Mouse (Mus musculus): ENCODE data around the gene Ppp1r12b.
"Not testable (repeated sequence)": the region's sequence is repeated elsewhere in the genome, so short reads cannot be mapped to it uniquely, and the experiment has no call there.

Gene Ppp1r12b

DNA sequence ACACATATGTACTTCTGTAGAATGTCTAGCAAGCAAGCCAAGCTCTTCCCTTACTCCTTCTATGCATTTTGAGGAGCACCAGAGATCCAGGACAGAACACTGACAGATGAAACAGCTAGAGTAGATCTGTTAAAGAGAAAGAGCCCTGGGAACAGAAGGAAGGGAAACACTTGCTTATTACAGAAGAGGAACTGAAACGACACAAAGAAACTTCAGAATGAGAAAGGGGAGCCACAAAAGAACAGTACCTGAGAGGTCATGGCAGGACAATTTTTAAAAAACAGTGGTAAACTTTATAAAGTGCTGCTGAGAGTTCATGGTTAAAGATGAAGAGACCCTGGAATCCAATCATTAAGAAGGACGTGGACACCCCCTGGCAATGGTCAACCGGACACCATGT is 105.4 kb downstream of the Ppp1r12b start:
- no peak for DNase-seq (ENCODE audit: low spot score)

DNA sequence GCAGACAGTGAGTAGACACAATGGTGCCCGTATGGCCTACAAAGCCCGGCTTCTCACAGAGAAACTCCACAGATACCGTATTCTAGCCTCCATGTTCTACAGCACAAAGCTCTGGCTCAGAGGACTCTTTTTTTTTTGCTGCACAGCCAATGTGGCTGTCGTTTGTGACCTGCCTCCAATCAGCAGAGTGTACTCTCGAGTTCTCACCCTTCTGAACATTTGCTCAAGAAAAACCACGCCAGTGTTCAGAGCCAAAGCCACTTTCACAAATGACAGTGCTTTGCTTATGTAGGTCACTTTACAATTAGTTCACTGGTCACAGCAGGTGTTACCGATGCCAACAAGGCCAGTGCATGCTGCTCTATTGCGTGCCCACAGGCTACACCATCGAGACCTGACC is 107.9 kb downstream of the Ppp1r12b start:
- no peak for DNase-seq (ENCODE audit: low spot score)

DNA sequence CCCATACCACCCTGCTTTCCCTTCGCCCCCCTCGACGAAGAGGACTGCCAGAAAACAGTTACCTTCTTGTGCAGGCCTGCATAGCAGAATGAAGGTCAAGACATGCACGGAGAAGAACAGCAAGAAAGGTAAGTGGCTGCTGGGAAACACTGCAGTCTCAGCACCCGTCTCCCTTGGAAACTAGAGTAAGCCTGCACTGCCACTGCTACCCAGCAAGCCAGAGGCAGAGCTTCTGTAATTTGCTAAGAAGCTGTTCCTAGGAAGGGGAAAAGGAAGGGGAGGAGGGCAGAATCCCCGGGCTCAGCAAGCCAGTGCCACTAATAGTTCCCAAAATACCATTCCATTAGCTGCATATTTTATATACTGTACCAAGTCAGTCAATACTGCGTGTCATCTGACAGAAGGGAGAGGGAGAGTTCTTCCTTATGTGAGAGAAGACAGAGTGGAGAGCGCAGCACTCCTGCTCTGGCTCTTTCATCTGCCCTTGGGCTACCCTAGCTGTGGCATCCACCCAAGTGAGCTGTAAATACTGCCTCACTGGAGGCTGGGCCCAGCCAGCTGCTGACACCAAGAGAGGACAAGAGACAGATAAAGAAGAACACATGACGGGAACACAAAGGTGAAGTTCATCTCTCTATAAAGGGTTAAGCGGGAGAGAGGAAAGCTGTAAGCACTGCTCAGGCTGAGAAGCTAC is 109.3 kb downstream of the Ppp1r12b start:
- DNase-seq (ENCODE audit: low spot score) = no peak

DNA sequence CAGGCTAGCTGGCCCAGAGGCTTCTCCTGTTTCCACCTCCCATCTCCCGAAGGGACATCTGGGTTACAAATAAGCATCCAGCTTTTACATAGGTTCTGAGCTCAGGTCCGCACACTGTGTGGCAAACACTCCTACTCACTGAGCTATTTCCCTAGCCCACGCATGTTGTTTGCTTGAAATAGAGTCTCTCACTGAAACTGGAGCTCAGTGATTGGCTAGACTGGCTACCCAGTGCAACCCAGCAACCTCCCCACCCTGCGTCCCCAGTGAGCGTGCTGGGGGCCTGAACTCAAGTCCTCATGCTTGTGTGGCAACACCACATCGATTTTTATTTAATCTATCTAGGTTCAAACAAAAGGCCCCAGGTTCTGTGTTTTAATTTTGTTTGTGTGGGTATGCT is 112.4 kb downstream of the Ppp1r12b start:
- DNase-seq (ENCODE audit: low spot score) = no peak

DNA sequence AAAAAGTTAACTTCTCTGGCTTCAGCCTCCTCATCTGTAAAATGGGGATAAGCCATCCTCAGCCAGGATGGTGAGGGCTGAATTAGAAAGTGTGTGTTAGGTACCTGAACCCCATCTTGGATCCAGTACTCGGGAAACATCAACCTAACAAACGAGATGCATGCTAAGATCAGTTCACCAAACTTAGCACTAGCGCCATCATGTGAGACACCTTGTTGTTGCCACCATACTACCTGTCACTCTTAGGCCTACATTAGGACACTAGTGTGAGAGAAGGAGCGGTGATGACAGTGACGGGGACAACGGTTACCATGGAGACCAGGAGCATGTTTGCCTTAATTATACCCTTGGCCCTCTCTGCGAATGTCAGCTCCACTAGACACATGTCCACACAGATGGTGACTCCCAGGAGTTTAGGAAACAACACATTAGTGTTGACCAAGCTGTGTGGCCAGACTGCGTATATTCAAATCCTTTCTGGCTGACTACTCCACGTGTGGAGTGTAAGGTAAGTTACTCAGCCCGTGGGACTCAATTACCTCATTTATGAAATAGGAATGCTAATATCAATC is 118.7 kb downstream of the Ppp1r12b start:
- no peak for DNase-seq (ENCODE audit: low spot score)

DNA sequence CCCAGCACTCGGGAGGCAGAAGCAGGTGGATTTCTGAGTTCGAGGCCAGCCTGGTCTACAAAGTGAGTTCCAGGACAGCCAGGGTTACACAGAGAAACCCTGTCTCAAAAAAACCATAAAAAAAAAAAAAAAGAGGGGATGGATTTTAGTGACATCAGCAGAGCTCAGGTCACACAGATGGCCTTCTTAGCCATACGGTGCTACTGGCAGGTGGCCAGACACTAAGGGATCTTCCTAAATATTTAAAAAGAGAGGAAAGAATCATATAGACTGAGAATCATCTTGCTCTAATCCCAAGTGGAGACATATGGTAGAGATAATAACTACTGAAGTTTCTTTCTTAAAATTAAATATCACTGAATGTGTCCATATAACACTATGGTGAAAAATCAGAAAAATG is 124.9 kb downstream of the Ppp1r12b start:
- DNase-seq (ENCODE audit: low spot score) = not testable (repeated sequence)

DNA sequence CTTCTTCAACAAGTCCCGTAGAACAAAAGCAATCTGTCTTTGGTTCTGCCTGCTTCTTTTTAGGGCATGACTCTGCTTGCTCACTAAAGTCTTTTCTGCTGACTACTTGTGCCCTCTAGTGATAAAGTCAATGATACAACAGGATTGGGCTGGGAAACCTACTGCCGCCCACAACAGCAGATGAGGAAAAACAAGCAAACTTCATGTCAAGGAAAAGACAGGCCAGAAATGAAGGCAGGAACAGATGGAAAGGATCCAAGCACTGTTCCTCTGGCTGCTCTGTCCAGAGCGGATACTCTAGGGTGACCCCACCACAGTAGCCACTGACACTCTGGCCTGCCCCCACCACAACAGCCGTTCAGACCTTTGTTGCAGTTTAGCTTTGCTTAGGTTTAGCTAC is 126.1 kb downstream of the Ppp1r12b start:
- DNase-seq (ENCODE audit: low spot score) = peak; percentile 39

DNA sequence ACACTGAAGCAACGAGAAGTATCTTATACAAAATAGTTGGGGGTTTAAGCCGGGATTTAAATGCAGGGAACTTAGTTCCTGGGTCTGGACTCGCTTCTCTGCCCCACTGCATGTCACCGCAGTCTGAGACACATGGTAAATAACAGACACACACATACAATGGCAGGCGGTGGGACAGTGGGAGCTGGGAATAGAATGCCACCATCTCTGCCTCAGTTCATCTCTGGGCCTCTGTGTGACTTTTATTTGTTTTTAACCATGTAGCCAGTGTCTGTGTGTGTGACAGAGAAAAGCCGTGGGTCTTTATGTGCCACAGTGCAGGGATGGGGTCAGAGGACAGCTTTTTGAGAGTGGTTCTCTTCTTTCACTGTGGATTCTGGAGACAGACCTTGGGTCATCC is 130.8 kb downstream of the Ppp1r12b start:
- no peak for DNase-seq (ENCODE audit: low spot score)

DNA sequence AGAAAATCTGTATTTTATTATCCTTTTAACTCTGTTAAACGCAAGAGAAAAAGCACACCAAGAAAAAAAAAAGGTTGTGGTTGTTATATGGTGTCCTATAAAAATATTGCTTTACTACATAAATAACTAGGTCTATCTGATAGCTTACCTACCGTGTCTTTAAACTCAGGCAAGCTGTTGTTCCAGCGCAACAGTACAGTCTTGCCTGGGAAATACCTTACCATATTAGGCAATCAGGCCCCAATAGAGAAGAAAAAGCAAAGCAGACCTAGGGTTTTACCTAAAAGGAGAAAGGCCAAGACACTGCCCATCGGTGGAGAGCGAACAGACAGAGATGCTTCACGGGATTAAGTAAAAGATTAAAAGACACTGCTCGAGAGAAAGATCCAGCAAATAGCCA is 131.9 kb downstream of the Ppp1r12b start:
- DNase-seq (ENCODE audit: low spot score) = no peak

DNA sequence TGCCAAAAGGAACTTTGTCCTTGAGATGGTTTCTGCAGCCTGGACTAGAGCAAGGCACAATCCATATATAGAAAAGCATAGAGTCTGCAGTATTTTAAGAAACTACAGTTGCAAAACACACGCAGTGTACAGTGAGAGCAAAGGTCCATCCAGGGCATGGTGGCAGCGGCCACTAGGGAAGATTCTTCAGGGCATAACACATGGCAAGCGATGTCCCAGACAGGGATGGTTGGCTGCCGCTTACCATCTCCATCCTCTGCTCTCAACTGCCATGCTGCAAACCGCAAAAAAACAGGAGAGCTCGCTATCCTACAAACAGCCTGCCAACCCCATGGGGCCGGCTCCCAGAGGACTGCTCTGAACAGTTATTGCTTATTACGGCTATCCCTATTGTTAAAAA is 132.4 kb downstream of the Ppp1r12b start:
- DNase-seq (ENCODE audit: low spot score) = no peak

DNA sequence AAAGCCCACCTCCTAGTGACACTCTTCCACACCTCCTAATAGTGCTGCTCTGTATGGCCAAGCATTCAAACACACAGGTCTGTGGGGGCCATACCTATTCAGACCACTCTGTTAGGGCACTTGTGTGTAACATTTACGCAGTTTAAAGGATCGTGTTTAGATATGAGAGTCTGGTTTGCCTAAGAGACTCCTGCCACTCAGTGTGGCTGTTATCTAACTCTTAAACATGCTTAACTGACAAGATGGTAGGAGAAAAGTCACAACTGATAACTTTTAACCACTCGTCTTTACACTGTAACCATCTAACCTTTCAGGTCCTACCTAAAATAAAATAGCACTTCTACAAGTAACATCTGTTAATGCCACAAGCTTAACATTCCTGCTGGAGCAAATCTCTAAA is 134.9 kb downstream of the Ppp1r12b start:
- no peak for DNase-seq (ENCODE audit: low spot score)

DNA sequence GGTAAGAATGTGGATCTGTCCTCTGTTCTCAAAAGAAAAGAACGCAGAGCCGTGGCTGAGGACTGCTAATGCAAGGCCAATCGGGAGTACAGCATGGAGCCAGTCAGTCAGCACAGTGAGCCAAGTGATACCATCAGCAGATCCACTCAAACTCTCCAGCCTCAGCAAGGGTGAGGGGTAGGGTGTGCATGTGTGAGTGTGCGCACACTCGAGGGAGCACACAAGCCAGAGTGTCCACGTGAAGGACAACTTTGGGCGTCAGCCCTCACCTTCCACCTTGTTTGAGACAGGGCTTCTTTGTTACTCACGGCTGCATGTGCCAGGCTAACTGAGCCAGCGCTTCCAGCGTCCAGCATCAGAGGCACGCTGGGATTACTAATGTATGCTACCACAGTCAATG is 136.5 kb downstream of the Ppp1r12b start:
- peak; percentile 11 for DNase-seq (ENCODE audit: low spot score)

DNA sequence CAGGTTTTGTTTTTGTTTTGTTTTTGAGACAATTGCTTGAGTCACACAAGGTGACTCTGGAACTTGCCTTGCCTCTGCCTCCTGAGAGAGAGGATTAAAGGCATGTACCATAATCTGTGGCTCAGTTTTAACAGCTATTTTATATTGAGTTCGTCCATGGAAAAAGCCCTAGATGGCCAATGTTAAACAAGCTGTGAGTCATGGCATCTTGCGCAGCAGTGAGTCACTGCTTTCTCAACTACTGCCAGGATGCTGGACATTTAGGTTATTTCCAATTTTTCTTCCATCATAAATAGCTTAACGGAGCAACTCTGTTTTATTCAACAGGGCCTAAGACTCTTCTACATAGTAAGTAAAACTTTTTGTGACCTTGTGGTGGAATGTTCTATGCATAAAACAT is 137.0 kb downstream of the Ppp1r12b start:
- peak; percentile 8 for DNase-seq (ENCODE audit: low spot score)

DNA sequence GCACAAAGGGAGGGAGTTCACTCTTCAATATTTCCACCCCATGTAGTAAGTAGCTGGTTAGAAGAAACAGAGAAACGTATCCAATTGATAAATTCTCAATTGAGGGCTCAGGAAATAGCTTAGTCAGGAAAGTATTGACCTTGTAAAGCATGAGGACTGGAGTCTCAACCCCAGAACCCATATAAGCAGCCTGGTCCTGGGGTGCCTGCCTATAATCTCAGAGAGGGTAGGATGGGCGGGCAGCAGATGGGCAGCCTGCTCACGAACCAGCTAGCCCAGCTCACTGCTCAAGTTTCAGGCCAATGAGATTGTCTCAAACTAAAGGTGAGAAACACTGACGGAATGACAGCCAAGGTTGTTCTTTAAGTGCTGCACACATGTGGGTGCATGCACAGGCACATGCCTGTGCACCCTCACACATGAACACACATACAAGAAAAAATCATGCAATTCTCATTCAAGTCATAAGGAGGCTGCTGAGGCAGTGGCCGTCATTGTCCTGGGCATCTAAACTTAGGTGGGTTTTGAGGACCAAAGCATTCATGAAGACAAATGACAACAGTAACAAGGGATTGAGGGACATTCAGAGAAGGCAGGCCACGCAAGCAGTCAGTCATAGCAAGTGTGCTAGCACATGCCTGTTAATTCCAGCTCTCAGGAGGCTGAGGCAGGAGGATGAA is 137.7 kb downstream of the Ppp1r12b start:
- DNase-seq (ENCODE audit: low spot score) = no peak

DNA sequence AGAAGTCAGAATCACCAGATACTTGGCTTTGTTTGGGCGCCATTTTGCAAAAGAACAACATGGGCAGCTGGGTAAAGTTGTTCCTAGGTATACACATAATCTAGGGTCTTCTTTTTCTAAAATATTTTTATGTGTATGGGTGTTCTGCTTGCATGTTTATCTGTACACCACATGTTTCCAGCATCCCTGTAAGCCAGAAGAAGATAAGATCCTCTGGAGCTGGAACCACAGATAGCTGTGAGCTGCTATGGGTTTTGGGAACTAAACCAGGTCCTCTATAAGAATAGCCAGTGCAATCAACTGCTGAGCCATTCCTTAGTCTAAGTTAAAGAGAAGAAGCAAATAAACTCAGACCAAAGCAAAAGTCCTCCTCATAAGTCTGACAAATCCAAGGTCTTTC is 138.6 kb downstream of the Ppp1r12b start:
- no peak for DNase-seq (ENCODE audit: low spot score)

DNA sequence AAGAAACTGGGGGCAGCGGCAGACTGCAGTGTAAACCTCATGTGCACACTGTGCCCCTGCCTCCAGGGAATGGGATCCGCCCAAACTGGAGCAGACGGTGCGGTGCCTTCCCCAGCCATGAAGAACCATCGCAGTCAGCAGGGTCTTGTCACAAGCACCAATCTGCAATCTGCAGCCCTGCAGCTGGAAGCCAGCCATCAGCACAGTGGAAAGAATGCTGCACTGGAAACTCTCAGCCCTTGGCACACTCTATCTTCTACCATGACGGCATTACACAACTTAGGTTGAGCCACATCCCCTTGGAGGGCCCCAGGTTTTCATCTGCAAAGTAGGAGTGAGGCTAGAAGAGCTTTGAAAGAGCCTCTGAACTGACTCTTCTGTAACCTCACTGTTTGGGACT is 139.1 kb downstream of the Ppp1r12b start:
- peak; percentile 54 for DNase-seq (ENCODE audit: low spot score)

DNA sequence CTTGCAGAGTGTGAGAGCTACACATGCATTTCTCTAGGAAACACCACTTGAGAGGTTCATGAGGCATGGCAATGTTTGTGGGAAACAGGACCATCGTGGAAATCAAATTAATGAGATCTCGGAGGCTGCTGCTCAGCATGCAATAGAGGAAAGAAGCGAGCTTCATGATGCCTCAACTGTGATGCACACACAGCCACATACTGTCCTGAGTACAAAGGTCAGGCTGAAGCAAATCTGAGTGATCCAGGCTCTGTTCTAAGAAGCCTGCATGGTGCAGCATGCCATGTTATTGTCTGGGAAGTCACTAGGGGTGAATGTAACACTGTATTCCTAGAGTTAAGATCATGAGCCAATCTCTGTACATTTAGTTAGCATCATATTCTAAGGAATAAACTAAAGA is 140.0 kb downstream of the Ppp1r12b start:
- no peak for DNase-seq (ENCODE audit: low spot score)

DNA sequence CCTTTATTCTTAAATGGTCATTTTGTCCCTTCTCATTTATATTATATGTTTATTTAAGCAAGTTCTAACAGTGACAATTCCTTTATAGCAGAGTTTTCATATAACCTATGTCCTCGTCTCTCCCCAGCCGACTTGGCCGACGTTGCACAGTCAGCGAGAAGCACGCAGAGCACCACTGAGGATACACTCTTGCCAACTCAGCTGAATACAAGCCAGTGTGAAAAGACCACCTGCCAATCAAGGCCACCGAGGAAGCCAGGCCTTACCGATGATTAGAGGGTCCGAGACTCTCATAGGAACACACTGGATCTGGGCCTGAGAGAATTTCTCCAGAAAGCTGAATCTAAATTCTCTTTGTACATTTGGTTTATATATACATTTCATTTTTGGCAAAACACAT is 150.3 kb downstream of the Ppp1r12b start:
- no peak for DNase-seq (ENCODE audit: low spot score)

DNA sequence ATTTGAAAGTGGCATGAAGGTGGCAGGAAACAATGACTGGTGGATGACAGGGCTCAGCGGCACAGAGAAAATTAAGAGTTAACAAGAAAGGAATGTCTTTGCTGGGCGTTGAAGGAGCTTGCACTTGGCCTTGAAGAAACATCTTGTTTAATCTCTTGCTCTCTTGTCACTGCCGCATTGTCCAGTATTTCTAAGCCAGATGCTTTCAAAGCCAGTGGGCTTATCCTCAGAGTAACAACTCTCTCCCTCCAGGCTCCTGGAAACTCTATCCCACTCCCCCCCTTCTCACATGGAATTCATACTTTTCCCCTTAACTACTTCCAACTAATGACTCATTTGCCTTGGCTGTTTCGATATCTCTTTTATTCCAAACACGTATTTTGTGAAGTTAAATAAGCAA is 151.4 kb downstream of the Ppp1r12b start:
- no peak for DNase-seq (ENCODE audit: low spot score)

DNA sequence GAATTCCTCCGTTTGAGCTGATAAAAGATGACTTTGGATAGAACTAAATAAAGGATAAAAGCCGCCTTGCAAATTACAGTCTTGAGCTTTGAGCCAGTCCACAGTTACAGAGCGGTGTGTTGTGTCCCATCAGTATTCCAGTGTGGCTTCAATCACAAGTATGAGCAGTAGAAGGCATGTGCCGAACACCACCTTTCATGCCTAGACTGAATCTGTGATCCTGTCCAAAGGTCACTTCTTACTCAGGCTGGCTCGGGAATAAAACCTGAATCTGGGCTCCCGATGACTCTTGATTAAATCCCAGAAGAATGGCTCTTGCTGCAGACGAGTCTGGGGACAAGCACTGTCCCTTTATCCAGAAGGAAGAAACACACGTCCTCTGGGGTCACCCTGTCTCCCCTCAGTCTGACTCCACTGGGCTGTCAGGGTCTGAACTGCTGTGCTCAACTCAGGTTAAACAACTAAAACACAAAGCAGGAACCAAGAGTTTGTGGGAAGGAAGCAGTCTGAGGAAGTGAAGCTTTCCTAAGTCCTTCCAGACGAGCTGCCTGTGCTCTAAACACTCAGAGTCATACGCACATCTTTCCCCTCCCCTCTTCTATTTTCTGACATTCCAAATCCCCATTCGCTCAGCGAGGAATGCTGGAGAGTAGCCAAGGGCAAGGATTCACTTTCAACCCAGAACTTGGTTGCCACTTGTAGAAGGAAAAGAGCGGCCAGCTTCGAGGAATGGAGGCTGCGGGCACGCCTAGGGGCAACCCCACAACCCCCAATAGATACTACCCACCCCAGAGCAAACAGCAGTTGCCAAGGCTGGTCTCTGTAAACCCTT is 152.2 kb downstream of the Ppp1r12b start:
- no peak for DNase-seq (ENCODE audit: low spot score)

DNA sequence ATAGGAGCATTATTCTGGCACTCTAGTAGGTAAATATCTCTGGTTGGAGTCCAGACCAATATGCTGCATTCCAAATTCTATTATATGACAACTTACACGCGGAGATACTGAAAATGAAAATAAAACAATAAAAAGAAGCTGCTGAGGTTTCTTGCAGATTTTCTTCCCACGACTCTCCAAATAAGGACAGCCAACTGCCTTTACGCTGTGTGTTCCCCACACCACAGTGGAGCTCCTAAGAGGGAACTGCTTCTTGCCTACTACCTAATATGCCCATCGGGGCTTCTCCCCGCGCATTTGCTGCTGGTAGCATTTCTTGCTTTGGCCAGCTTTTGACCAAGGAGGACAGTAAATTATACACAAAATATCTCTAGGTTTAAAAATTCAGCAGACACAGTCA is 154.0 kb downstream of the Ppp1r12b start:
- DNase-seq (ENCODE audit: low spot score) = no peak

DNA sequence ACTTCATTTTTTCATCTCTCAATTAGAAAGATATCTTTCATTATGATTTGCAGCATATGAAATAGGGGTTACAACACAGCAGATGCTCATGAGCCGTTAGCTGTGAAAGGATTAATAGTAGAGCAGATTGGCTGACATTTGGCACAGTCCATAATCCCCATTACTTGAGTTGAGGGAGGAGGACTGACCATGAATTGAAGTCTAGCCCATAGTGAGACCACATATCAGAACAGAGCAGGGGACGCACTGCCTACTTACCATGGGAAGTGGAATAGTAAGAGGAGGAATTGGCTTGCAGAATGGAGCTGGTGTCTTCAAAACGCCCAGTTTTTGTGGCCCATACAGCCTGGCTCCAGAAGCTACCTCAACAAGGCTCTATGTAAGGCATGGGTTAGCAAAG is 159.2 kb downstream of the Ppp1r12b start:
- DNase-seq (ENCODE audit: low spot score) = no peak

DNA sequence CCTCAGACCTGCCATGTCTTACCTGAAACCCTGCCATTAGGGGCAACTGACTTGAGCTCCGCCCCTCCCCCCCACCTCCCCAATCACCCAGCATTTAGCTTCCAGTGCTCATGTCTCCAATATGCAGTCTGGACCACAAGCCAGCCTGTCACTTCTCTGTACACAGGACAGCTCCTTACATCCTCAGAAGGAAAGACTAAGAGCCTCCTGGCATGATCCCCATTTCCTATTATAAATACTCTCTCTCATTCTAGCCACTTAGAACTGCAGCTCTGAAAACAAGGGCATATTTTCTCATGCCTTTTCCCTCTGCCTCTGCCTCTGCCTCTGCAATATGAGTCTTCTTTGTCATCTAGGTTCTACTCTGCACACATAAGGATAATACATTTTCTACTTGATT is 159.7 kb downstream of the Ppp1r12b start:
- DNase-seq (ENCODE audit: low spot score) = no peak
